Mouse (Mus musculus): ENCODE results near the gene Sema6d.

The Sema6d gene

DNA sequence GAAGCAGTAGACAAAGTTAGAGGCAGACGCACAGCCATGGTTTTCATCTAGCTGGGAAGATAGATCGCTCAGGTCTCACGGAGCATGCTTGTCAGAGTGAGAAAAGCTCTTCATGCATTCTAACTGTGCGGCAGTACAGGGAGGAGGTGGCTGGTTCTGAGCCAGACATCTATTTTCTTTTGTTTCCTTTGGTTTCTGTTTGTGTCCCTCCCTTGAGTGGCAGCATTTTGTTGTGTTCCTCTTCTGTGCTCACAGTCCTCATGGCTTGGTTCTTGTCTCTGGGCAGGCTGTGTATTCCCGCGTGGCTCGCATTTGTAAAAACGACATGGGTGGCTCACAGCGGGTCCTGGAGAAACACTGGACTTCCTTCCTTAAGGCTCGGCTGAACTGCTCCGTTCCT, 567.6 kb downstream of the Sema6d start:
- no peak for DNase-seq (ENCODE audit: low read depth)

GRCm38 (mm10) chr2:124658374-124658773, 568.6 kb downstream of the Sema6d start:
- no peak for DNase-seq (ENCODE audit: low read depth)

DNA sequence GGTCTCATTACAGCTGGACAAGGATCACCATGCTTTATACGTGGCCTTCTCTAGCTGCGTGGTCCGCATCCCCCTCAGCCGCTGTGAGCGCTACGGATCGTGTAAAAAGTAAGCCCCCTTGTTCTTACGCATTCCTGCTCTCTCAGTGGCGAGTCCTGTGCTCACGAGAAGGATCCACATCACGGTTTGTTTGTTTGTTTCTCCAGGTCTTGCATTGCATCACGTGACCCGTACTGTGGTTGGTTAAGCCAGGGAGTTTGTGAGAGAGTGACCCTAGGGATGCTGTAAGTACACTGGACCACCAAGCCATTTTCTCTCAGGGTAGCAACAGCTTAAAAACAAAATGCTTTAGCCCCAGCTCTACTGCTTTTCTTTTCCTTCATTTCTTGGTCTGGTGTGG, 569.8 kb downstream of the Sema6d start:
- no peak for DNase-seq (ENCODE audit: low read depth)

DNA sequence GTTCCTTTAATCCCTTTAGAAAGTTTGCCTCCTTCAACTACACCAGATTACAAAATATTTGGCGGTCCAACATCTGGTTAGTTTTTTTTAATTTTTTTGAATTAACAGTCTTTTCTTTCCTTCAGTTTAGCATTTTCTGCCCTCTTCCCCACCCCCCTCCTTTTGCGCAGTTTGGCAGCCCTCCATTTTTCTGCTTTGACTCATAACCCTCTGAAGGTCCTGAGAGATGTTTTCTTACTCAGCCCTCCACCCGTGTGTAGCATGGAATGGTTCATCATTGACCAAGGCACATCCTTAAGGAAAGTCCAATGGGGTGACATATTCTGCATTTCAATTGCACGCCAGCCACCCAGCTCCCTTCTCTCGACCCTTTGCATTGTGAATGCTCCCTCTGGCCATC, 570.9 kb downstream of the Sema6d start:
- DNase-seq (ENCODE audit: low read depth) = no peak

- no peak for DNase-seq (ENCODE audit: low read depth)
Observed at GRCm38 (mm10) chr2:124661316-124661715, 571.5 kb downstream of the Sema6d start.

- no peak for DNase-seq (ENCODE audit: low read depth)
Observed at GRCm38 (mm10) chr2:124662257-124662656, 572.5 kb downstream of the Sema6d start.

GRCm38 (mm10) chr2:124664191-124664590, 574.4 kb downstream of the Sema6d start:
- no peak for DNase-seq (ENCODE audit: low read depth)

DNA sequence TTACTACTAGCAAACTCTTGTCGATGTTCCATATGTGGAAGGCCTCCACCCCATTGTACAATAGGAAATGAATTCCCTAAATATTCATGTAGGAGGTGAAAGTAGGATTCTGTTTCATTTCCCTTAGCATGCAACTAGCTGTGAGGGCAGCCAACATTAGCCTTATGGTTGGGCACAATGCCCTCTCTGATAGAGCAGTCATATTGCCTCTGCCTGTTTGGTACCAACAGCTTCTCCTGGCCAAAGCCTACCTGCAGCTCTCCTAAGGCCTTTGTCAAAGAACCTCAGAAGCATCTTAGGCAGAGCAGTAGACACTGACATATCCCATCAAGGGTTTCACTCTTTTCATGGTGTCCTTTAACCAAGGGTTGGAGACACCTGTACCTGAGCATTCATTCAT, 578.7 kb downstream of the Sema6d start:
- DNase-seq (ENCODE audit: low read depth) = no peak

- no peak for DNase-seq (ENCODE audit: low read depth)
Observed at GRCm38 (mm10) chr2:124673117-124673516, 583.3 kb downstream of the Sema6d start.

- DNase-seq (ENCODE audit: low read depth) = peak; percentile 65
Observed at GRCm38 (mm10) chr2:124684481-124684901, 594.7 kb downstream of the Sema6d start.

DNA sequence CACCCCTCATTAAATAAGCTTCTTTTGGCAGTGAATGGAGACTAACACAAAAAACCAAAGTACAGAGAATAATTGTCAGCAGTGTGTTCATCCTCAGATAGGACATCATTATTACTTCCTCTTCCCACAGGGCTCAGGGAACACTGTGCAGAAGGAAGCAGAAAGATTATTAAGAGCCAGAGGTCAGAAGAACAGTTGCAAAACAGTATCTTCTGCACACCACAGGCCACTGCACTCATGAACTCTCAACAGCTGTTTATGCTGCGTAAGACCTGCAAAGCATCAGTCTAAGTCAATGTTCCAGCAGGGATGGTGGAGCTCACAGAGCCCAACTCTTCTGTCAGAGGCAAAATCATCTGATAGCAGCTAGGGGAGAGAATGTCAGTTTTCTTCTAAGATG, 600.6 kb downstream of the Sema6d start:
- no peak for DNase-seq (ENCODE audit: low read depth)

DNA sequence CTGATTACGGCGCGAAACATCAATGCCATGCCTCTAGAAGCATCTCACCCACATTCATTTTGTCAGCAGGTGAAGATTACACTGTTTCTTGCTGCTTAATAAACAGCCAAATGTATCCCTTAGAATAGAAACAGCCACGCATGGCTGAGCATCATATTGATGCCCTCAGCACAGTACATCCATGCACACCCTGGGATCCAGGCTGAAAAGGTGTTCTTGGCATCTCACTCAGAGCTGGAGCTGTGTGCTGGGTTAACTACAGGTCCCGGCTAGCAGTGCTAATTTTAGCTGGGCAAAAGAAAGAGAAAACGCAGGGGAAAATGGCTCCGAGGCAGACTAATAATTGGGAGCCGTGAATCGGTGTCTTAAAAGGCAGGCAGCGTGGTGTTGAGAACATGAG, 612.9 kb downstream of the Sema6d start:
- no peak for DNase-seq (ENCODE audit: low read depth)

DNA sequence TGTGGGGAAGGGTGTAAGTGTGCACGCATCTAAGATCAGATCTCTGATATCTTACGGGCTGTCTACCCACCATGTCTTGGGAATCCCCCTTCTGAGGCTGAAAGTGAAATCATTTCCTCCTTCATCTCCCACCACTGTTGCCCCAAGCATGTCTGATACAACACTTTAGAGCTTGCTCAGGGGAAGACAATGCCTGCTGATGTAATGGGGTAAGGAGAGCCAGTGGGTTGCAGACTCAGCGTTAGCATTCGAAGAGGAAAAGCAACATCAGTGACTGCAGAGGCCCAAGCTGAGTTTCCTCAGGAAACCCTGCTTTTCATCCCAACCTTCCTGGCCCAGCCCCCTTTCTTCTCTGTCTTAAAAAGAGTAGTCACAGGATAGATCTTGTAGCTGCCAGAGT, 615.2 kb downstream of the Sema6d start:
- no peak for DNase-seq (ENCODE audit: low read depth)

DNA sequence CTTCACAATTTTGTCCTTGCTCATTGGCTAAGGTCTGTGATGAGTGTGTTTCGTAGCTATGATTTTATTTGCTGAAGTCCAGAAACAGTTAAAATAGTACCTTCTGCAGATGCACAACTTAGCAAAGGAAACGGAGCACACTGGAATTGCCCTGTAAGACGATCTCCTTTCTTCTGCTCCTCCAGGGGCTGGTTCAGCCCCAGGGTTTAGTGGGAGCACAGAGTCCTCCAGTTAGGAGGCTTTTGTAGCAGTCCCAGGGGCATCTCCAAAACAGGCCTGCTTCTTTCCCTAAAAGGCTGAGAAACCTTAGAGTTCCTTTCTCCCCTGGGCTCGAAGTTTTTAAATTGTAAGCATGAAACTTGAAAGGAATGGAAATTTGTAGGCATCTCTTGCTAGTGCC, 616.0 kb downstream of the Sema6d start:
- DNase-seq (ENCODE audit: low read depth) = no peak

DNA sequence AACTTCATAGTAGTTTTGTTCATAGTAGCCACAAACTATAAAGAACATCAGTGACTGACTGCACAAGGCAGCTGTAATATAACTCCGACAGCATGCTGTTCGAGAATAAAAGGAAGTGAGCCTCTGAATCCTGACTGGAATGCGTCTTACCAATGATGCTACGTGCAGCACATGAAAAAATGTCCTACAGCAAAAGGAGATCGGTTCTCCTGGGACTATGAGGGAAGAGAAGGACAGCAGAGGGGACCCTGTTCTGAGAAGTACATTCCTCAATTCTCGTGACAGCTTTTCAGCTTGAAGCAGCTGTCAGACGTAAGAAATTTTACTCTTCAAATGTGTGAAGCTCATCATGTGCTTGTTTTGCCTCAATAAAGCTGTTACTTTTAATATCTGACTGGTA, 617.1 kb downstream of the Sema6d start:
- DNase-seq (ENCODE audit: low read depth) = no peak
